Mouse (Mus musculus) thymus, postnatal 36 days (tissue): ENCODE results near the gene Clasrp.

Source experiments
- DNase-seq, 2 experiments: peaks; one replicate each; pipeline ENCODE4 v3.0.0; 2022; ENCODE audit warnings: mixed read lengths in 2 of 2

The Clasrp gene

DNA sequence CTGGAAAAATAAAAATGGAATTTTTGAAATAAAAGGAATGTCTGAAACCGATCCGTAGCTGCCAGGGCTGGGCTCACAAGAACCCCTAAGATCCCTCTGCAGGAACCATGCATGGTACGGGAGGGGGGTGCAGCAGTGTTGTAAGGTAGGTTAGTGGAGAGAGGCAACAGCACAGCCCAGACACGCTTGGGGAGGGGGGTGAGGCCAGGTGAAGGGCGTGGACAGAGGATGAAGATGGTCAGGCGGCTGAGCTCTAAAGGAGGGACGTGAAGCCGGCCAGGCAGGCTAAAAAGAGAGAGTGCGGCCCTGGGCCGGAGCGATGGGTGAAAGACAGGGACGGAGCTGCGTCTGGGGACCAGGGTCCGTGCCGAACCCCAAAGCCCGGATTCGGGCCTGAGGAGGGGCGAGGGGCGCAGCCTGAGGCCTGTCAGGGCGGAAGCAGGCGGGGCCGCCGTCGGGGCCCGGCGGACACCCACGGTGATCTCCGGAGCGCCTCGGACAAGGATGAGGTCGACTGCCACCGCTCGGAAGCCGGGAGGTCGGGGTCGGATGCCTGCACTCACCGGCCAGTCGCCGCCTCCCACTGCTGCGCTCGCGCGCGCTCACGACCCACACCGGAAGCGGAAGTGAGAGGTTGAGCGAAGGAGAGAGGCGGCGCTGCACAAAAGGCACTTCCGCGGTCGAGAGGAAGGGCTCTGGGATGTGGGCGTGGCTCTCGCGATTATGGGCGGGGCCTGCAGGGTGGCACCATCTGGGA is at the start of gene Clasrp:
Gene Clasrp, minus strand, starts transcription at position 638 of the 757 bp plus-strand sequence.
- peak; percentile 96 for DNase-seq

DNA sequence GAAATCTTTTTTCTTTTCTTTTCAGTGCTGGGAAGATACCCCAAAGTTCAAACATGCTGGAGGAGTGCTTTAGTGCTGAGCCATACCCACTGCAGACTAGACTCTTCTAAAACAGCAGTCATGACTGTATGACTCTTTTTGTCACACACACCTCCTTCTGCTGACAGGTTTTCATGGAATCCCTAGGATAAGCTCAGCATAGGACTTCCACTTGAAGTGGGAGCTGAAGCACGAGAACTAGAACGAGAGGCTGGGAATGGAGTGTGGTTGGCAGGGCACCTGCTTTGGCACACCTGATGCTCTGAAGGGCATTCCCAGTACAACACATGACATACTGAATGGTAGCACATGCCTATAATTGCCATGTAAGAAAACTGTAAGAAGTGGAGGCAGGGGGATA is 48.3 kb upstream of the Clasrp start:
- no peak for DNase-seq

DNA sequence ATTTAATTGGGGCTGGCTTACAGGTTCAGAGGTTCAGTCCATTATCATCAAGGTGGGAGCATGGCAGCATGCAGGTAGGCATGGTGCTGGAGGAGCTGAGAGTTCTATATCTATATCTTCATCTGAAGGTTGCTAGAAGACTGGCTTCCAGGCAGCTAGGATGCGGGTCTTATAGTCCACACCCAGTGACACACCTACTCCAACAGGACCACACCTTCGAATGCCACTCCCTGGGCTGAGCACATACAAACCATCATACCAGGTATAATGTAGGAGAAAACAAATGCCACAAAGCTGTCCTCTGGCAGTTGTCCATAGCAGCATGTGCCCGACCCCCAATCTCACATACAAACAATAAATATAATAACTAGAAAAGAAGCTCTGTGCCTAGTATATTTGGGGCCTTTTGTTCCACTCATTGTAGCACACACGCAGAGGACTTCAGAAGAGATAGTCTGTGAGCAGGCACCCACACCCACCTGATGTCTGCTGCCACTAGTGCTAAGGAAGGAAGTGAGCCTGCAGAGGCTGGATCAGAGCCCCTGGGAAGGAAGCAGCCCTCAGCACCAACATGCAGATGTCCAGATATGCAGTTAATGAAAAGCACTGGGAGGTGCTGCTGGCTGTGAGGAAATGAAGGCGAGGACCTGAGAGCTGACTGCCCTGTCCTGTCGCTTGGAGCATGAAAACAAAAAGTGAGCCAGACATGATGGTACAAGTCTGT is 46.9 kb upstream of the Clasrp start:
- no peak for DNase-seq

DNA sequence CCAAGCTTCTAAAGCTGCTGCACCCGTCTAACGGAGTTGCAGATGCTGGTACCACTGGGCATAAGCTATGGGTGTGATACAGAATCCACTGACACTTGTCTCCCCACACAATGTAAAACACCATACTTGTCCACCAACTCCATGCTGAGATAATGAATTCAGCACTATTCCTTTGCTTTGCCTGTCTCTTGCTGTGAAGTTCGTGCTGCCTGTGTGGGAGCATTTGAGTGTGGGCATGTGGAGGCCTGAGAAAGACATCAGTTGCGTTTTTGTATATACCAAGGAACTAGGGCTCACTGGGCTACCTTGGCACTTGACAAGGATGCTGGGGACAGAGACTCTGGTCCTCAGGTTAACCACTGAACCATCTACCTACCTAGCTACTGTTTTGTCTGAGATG is 36.9 kb upstream of the Clasrp start:
- no peak for DNase-seq

DNA sequence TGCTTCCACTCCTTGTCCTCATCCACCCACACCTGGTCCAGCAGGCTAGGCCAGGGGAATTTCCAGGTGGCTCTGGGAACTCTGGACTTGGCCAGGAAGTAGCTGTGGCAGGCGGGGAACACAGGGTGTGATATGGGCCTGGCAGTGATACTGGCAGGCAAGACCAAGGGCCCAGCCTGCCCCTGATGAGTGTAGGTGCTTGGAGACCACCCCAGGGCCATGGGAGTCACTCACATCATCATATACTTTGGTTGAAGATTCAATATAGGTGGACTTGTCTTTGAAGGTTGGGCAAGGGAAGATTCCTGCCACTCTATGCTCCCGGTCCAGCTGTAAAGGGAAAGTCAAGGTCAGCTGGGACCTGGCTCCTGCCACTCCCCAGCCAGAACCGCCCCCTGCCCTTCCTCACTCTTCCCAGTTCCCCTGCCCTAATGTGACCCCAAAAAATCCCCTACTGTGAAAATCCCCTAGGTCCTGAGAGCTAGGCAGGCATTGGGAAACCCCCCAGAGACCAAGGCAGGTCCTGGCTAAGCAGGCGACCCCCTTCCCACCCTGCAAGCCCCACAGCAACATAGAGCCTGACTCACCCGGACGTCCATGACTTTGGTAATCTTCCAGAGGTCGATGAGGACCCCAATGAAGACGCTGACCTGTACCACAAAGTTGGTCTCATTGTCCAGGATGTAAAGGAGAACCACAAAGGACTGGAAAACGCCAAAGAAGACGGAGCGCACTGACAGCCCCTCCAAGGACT is 31.0 kb upstream of the Clasrp start:
- no peak for DNase-seq

DNA sequence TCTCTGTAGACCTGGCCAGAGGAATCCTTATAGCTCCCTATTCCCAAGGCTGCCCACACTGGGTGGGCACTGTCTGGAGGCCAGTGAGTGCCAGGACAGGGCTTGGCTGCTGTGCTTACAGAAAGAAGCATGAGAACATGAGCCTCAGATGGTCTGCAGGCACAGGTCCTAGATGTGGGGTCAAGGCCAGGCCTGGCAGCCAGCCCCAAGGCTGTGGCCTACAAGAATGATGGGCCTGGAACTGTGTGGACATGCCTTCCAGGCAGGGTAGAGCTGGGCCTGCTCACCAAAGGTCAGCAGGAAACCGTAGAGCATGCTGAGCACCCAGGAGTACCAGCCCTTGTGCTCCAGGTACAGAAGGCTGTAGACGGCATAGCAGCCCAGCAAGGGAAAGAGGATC is 30.3 kb upstream of the Clasrp start:
- no peak for DNase-seq

DNA sequence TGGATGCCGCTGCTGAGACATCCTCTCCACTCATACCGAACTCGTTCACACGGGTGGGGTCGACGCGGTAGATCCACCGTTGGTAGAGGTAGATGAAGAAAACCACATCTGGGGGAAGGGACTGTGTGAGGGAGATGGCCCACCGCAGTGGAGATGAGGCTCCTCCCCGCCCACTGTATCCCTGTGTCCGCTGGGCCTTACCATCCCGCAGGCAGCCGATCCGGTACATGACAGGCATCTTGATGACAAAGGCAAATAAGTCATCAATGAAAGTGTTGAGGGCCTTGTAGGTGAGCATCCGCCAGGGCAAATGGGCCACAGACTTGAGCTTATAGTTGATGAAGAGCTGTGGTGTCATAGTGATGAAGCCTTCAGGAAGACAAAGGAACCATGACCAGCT is 29.6 kb upstream of the Clasrp start:
- DNase-seq, result no peak

DNA sequence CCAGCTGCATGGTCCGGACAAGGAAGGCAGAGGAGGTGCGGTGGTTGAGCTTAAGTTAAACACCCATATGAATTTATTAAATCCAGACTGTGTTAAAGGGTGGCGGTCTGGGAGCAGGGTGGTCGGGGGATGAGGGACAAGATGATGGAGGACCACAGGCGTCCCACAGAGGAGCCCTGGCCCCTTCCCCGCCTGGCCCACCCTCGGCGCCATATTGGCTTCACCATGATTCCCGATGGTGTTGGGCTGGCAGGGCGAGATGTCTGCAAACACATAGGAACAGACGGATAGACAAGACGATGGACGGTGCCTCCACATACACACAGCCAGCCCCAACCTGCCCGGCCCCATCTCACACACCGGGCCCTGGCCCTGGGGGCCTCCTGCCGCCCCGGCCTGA is 28.9 kb upstream of the Clasrp start:
- no peak for DNase-seq

DNA sequence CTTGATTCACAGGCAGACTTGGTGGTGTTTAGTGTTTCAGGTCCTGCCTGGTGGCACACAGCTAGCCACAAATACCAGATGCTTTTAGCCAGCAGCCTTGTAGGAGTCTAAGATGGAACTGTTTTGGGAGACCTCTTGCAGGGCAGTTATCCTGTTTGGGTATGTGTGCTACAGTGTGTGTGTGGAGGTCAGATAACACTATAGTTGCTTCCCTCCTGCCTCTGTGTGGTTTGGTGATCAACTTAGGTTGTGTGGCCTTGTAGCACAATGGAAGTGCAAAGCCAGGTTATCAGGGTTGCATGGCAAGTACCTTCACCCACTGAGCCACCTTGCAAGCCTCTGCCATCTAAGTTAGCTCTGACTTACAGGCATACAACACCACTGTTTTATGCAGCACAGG is 28.4 kb upstream of the Clasrp start:
- DNase-seq, result no peak

DNA sequence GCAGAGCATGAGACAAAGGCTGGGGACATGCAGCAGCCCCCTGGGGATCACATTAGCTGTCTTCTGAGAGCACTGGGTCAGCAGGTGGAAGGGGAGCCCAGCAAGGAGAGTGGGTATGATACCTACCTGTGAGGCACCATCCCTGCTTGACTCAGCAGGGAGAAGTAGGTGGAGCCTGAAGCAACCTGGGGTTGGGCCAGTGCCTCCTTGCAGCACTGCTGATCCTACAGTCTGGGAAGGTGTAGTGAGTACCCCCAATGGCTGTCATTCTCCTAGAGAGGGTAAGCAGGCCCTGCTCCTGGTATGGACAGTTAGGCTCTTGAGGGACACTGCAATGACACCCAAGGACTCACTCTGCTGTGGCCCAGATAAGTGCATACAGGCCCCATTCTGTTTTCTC is 28.0 kb upstream of the Clasrp start:
- DNase-seq, result no peak

DNA sequence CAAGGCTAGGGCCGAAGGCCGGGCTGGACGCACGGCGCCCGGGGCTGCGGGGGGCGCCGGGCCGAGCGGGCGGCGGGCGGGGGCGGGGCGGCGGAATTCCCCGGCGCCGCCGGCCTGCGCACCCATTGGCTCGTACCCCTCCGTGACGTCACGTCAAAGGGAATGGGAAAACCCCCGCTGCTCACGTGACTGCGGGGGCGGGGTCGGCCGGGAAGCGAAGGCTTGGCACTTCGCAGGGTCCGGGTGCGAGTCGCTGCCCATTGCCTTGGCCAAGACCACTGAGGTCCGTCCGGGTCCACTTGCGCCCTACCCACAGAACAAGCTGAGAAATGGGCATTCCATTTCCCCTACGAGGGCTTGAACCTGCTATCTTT is 25.1 kb upstream of the Clasrp start, which contains the start of gene Relb:
Gene Relb, minus strand, starts transcription at position 78 of the 374 bp plus-strand sequence.
- peak; percentile 86 to 89 for DNase-seq

DNA sequence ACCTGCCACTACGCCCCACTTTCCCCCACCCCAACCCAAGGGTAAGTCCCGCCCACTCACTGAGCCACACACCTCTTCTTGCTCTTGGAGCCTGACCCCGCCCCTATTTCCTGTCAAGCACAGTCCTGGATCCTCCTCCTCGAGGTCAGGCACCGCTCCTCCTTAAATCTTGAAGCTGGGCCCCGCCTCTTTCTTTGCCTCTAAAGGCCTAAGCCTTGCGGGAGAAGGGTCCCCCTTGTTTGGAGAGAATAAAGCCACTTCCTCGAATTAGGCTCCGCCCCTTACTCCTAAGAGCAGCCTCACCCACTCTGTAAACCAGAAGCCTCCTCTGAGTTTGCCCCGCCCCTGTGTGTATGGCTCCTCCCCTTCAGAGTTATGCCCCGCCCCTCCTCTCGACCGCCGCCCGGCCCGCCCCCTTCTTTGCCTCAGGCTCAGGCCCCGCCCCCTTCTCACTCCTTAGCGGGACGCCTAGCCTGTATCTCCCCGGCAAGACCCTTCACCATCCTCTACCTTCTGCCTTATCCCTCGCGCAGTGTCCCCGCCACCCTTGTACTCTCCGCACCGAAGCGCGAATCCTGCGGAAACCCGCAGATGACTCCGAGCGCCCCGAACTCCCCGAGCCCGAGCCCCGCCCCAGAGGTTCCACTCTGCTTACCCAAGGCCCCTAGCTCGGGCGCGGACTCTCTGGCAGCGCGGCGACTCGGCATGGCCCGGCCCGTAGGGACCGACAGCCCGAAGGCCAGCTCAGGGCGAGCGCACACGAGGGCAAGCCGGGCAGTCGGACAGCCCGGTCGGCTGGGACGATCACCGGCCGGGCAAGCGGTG is 24.5 kb upstream of the Clasrp start:
- peak; percentile 95 to 96 for DNase-seq

DNA sequence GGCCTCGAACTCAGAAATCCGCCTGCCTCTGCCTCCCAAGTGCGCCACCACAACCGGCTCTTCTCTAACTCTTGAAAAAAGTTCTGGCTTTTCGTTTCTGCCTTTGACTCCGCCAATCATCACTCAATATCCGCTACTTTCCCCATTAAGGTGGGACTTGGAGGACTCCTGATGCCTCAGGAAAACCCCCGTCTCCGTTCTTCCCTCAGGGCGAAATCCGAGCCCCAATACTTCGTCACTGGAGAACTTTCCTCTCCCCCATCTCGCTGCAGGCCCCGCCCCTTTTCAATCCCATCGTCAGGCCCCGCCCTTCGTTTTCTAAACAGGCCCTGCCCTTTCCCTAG is 23.9 kb upstream of the Clasrp start:
- DNase-seq, result no peak

DNA sequence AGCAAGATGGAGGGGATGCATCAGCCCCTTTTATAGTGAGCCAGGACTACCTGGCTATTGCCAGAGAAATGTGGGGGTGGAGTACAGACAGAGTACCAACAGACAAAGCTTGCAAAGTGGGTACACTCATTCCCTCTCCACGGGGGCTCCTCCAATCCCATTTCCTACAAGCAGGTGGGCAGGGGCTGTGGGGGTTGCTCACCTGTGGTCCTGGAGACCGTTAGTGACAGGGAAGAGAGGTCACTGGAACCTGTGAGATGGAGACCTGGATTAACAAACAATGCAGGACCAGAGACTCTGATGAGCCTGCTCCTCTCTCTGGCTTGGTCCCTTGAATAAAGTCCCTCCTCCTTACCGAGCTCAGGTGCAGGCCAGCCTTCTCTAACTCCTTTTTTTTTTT is 23.4 kb upstream of the Clasrp start:
- peak in 1 of 2 experiments; percentile 25 for DNase-seq

DNA sequence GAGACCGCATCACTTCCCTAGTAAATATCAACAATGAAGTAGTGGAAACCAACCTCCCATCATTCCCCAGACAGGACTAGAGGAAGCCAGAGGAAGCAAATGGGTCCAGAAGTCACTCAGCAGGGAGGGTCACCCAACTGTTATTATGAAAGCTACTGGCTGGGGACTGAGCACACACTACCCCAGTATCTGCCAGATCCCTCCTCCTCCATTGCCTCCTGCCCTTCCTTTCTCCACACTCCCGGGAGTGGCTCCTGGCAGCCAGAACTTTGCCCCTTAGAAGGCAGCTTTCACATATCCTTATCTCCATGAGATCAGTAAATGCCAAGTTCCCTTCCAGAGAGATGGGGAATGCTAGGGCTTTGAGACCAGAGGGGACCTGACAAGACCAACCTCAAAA is 19.1 kb upstream of the Clasrp start:
- DNase-seq, result no peak

DNA sequence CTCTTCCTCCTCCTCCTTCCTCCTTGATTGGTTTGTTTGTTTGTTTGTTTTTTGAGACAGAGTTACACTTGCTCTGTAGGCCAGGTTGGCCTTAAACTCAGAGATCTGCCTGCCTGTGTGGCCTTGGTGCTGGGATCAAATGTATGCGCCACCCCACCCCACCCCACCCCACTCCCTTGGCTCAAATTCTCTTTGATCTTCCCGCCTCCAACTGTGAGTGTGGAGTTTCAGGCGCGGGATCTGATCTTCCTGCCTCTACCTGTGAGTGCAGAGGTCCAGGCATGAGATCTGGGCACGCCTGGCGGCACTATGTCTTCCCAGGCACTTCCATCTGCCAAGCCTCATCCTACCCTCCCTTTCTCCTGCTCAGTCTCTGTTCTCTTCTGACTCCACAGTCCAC is 18.0 kb upstream of the Clasrp start:
- no peak for DNase-seq

DNA sequence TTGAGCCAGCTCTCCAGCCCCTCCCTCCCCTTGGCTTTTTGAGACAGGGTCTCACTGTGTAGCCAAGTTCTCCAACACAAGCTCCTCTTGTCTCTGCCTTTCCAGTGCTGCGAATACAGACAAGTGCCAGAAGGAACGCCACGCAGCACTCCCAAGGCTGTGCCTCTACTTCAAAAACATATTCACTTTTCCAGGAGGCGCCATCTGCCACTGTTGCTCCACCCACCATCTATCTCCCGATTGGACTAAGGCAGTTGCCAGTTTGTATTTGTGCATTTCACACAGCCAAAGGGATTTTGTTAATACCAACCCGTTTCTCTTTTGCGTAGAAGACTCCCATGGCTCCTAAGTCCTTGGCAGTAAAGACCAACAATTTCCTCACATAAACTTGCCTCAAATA is 16.5 kb upstream of the Clasrp start:
- DNase-seq, result no peak

DNA sequence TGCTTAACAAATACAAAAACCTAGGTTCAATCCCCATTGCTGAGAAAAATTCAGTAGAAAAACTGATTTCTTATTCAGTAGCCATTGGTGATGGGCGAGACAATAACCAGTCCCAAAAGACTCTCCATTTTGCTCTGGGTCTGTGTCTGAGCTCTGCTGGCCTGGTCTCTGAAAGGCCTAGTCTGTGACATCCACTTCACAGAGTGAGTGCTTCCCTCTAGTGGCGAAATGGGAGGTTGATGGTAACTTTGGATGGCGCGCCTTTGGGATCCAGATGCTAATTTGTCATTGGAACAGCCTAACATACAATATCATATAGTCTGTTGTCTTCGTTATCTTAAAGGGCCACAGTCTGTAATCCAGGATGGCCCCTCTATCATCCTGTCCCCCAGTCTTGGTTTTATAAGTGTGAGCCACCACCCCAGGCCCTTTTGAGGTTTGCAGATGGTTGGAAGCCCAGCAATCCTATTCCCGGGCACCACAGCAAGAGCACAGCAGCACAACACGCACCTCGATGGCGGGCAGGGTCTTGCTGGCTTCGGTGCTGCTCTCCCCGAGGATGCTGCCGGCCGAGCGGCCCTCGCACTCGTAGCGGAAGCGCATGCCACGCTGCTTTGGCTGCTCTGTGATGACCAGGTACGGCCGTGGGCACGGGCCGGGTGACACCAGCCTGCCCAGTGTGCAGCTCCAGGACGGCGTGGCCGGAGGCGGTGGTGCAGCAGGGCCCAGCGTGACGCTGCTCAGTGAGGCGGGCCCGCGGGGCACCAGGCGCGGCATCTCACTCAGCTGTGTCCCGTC is 14.9 kb upstream of the Clasrp start:
- peak; percentile 48 to 57 for DNase-seq

DNA sequence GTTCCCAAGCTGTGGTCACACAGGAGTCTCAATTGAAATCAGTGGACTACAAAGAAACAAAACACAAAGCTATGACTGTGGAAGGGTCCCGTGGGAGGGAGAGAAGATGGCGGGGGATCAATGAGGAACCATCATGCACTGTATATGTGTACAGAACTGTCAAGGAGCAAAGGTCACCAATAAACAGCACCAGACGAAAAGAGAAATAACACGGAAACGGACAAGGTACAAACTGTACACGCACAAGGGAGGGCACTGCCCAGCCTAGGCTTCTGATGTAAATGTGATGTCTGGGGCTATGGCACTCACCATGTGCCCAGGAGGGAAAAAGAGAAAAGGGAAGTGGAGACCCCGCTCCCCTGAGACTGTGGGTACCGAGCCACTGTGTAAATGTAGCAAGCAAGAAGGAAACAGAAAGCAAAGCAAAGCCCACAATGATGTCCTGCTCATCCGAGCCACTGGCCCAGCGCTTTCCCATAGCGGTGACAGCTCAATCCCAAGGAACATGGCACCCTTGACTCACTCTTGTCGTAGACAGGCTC is 10.8 kb upstream of the Clasrp start:
- no peak for DNase-seq

DNA sequence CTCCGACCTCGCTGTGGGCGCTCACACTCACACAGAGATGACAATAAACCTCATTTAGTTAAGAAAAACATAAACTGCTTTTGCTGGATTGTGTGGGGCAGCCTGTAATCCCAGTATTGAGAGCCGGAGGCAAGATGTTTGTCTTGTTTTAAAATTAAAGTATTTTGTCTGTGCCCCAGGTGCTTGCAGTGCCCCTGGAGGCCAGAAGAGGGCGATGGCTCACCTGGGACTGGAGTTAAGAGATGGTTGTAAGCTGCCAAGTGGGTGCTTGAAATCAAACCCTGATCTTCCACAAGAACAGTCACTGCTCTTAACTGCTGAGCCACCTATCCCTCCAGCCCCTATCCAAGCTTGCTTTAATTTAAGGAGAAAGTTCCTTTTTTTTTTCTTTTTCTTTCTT is 6.7 kb upstream of the Clasrp start:
- DNase-seq, result no peak

DNA sequence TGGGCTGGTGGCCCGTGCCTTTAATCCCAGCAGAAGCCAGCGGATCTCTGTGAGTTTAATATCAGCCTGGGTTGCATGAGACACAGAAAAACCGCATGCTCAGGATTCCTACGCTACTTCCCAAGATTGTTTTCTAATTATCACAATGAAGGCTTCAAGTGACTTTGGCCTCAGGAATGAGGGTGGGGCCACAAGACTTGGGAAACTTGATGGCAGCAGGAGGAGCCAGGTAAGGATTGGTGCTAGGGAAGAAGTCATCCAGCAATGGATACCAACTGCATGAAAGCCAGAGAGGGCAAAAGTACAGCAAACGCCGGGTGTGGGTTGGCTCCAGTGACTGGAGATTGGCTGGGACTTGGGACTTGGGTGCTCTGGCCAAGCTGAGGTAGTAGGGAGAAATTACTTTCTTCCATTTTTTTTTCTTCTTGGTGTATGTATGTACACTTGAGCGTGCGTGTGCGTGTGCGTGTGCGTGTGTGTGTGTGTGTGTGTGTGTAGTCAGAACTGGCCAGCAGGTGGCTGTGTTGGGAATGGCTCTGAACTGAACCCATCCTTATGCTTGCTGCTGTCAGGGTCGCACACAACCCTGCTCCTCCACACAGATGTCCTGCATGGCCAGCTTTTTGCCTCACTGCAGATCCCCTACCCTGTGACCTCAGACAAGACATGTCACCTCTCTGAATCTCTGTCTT is 5.5 kb upstream of the Clasrp start:
- no peak for DNase-seq
